Mouse (Mus musculus): Measurements from ENCODE around the gene Olfr1239. TPM values are rescaled to one million over a fixed set of nuclear protein-coding genes. Genes with fewer than 3 reads are reported as not detected.

Olfr1239 gene
- total RNA-seq (2021) = not detected
- long read RNA-seq, experiment 1 = 0 reads
- long read RNA-seq, experiment 2 = 0 reads

DNA sequence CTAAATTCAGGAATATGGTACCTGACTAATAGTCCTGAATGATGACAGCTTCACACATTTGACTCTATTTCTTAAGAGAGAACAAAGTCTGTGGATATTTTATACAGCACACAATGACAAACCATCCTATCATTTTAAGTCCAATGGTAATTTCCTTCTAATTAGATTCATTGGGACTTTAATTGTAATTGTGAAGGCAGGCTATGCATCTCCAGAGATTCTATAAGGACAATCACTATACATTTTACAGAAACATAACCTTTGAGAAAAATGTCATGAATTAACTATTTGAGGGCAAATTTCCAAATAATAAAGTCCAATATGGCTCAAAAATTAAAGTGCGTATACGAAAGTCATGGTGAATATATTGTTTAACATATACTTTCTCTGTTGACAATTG lies at the start of gene Olfr1239:
Gene Olfr1239 (minus strand): TSS at position 101 of the 400 bp plus-strand sequence.
- DNase-seq (ENCODE audit: low spot score in 2 of 2) = no peak

DNA sequence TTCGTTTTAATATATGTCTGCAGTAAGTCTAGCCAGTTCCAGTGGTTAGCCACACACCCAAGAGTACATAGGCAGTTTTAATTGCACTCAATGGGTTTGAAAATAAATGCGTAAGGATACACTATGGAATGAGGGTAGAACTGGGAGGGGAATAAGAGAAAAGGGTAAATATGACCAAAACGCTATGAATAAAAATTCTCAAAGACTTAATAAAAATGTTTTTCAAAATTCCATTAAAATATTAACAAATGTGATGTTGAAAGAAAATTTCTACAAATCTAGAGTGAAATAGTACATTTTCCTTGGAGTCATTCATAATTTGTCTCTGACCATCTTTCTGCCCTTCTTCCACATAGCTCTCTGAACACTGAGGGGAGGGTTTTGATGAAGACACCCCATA lies 22.7 kb upstream of the Olfr1239 start, which contains the start of gene Olfr1240:
Gene Olfr1240 (minus strand): TSS at position 101 of the 400 bp plus-strand sequence.
- DNase-seq (ENCODE audit: low spot score in 2 of 2) = no peak

DNA sequence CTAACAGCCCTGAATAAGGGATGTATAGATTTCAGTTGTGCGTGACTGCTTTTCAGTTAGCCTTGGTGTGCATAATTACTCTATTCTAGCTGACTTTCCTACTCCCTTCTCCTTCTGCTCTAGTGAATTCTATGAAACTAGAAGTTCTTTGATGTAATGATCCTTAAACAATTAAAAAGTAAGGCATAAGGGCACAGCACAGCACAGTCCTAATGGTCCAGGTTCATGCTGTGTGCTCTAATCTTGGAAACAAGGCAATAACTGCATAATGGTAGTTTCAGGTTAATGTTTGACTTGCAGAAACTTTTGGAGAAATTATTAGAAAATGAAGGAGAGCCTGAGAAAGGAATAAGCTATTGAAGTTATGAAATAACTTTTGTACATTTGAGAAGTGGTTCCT lies 5.7 kb downstream of the Olfr1239 start:
- no peak for DNase-seq (ENCODE audit: low spot score in 2 of 2)

DNA sequence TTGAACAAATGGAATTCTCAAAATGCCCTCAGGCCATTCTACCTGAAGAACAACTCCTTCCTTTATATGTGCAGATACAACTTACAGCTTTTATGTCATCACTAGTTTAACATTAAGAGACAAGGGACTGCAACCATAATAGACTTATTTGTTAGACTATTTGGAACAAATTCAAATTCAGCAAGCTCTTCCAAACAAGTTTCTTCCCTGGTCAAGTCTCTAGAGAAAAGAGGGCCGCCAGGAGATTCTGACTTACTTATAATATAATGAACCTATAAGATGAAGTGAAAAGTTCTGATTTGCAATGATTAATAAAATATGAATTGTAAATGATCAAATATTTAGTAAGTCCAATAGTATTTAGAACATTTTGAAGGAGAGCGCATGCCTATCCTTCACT lies 10.6 kb downstream of the Olfr1239 start, which contains the start of gene Olfr1238:
Gene Olfr1238 (minus strand): TSS at position 101 of the 400 bp plus-strand sequence.
- no peak for DNase-seq (ENCODE audit: low spot score in 2 of 2)

DNA sequence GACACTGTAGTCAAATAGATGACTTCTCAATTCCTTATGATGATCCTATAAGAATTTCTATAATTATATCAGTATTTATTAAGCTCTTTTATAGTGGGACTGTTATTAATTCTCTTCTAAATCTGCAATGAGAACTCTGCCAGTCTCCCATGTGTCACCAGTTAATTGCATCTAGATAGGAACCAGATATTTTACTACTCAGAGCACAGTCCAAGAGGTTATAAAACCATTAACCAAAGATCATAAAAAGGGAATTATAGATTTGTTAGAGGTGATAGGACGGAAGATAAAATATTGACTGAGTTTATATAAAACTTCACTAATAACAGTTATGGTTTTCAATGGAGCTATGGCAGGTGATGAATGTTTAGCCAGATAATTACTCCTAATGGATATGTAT lies 19.3 kb downstream of the Olfr1239 start:
- no peak for DNase-seq (ENCODE audit: low spot score in 2 of 2)

Other genes starting within 250 kb of the Olfr1239 start
- gene Olfr1225, start 245.7 kb downstream of the Olfr1239 start, total RNA-seq (2021) = not detected
- gene Olfr1226, start 220.4 kb downstream of the Olfr1239 start, total RNA-seq (2021) = not detected
- not detected for gene Olfr1228, start 166.3 kb downstream of the Olfr1239 start, total RNA-seq (2021)
- gene Olfr1229, start 132.4 kb downstream of the Olfr1239 start, total RNA-seq (2021) = not detected
- gene Olfr1230, start 123.1 kb downstream of the Olfr1239 start, total RNA-seq (2021) = not detected
- gene Olfr1231, start 113.3 kb downstream of the Olfr1239 start, total RNA-seq (2021) = not detected
- not detected for gene Olfr1232, start 90.7 kb downstream of the Olfr1239 start, total RNA-seq (2021)
- gene Olfr1233, start 78.0 kb downstream of the Olfr1239 start, total RNA-seq (2021) = not detected
- gene Olfr1234, start 55.5 kb downstream of the Olfr1239 start, total RNA-seq (2021) = not detected
- not detected for gene Olfr1238, start 10.7 kb downstream of the Olfr1239 start, total RNA-seq (2021)
- gene Olfr1240, start 22.6 kb upstream of the Olfr1239 start, total RNA-seq (2021) = not detected
- not detected for gene Olfr1241, start 66.7 kb upstream of the Olfr1239 start, total RNA-seq (2021)
- gene Olfr1242, start 77.9 kb upstream of the Olfr1239 start, total RNA-seq (2021) = not detected
- not detected for gene Olfr1243, start 111.1 kb upstream of the Olfr1239 start, total RNA-seq (2021)
- not detected for gene Olfr1245, start 158.0 kb upstream of the Olfr1239 start, total RNA-seq (2021)
- gene Olfr1246, start 172.8 kb upstream of the Olfr1239 start, total RNA-seq (2021) = not detected
- gene Olfr1247, start 193.7 kb upstream of the Olfr1239 start, total RNA-seq (2021) = under 1 TPM; 0.07 to 0.08 TPM
- not detected for gene Olfr1248, start 197.8 kb upstream of the Olfr1239 start, total RNA-seq (2021)
- not detected for gene Olfr1249, start 214.6 kb upstream of the Olfr1239 start, total RNA-seq (2021)
- gene Olfr1250, start 241.1 kb upstream of the Olfr1239 start, total RNA-seq (2021) = not detected